Mouse (Mus musculus): ENCODE results near the gene Dcdc2a.

The Dcdc2a gene

DNA sequence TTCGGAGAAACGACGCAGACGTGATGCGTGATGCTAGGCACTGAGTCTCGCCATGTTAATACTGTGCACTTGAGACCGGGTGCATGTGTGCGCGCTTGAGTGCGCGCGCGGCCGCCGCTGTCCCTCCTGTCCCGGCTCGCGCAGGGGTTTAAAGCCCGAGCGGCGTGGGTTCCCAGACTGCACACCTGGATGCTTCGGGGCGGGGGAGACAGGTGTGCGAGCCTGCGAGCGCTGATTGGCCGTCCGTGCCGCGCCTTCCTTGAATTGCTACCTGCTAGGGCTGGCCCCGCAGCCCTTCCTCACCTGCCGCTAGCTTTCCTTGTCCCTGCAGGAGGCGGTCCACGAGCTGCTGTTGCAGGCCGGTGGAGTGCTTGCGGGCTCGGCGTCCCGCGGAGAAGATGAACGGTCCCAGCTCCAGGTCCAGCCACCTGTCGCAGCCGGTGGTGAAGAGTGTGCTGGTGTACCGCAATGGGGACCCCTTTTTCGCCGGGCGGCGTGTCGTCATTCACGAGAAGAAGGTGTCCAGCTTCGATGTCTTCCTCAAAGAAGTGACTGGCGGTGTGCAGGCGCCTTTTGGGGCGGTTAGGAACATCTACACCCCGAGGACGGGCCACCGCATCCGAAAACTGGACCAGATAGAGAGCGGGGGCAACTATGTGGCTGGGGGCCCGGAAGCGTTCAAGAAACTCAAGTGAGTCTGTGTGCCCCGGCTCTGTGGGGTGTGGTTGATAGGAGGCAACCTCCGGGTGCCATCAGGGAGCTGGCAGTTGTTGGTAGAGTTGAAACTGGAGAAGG is at the start of gene Dcdc2a:
Dcdc2a (plus strand) TSS at position 132 of the 795 bp plus-strand sequence.
- DNase-seq: peak; percentile 11

DNA sequence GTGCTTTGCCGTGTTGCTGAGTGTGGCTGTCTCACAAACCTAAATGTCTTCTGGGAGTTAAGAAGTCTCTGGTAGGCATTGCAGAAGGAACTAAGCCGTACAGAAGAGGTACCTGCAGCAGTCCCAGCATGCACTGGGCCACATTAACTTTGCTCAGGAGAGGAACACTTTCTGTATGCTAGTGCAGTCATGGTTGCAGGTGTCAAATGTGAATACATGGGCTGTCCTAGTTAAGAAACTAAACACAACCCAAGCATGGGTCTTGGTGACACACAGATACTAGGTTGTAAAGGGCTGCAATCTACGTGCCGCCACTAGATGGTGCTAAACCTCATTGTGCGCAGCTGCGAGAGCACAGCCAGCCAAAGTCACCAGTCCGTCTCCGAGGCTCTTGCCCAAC is 48.7 kb upstream of the Dcdc2a start:
- peak; percentile 62 for DNase-seq

DNA sequence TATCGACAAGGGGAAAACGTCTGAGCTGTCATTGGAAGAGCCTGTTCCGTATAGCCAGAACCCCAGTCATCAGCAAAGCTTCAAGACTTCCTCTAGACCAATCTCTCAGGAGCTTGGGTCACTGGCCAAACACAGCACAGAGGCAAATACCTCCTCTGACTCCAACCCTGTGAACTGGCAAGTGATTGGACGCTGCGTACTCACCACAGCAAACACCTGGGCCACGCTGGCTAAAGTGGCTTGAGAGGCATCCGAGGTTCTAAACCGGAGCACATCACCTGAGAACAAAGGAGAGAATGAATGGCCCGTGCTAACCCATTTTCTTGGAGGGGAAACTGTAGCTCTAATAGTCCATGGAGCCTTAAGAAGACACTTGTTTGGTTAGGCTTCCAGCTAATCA is 37.5 kb upstream of the Dcdc2a start:
- no peak for DNase-seq

DNA sequence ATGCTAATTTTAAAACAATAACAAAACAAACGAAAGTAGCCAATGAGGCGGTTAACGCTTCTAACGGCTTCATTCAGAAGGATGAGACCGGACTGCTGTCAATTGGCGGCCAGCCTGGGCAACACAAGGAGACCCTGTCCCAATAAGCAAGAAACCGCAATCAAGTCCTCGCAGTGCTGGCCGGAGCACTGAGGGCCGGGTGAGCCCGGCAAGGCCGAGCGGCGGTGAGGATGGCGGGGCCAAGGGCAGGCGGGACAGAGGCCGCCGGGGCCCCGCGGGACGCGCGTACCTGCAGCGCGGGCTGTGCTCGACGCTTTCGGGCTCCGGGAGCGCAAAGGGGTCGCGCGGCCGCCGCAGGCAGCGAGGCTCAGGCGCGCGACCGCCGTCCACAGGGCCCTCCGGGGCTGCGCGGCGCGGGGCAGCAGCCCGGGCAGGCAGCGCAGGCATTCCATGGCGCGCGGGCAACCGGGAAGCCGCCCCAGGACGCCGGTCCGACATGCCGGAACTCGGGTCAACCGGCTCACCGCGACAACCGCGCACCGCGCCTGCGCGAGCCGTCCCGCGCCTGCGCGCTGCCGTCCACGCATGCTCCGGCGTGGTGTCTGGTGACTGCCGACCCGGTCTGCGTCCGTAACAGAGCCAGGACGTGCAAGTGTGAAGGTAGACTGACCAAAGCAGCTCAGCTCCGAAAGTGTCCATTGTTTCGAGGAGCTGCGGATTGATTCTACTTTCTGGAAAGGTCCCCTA is 35.8 kb upstream of the Dcdc2a start, which contains the start of gene Mrs2:
Mrs2 (minus strand) TSS at position 587 of the 747 bp plus-strand sequence.
- peak; percentile 82 for DNase-seq

DNA sequence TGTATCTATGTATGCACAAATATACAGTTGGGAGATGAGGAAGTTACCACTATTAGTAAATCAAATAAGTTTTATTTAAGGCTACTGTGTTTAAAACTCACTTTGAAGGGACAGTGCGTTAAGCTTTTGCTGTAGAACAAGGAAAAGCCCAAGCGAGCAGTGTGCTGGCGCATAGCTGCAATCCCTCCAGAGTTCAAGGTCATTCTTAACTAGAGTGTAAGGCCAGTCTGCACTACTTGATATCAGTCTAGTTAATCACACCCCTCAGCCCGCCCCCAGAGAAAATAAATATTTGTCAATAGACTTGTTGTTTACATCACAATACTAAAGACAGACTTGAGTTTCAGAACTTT is 35.3 kb upstream of the Dcdc2a start:
- DNase-seq: no peak

DNA sequence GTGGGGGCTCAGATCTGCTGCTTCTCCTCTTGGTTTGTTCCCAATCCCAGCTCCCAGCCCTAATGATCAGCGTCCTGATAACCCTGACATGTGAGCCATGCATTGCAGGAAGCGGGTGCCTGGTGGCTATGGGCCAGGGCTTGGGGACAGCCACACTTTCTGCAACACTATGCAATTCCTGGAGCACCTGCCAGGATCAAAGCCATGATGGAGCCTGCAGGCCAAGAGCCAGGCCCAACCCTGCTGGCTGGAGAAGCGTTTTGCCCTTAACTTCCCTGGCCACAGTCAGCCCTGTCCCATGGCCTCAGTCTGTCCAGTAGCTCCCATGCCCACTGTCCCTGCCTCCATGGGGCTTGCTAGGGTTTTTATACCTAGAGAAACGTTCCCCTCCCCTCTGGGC is 33.4 kb upstream of the Dcdc2a start:
- DNase-seq: no peak

DNA sequence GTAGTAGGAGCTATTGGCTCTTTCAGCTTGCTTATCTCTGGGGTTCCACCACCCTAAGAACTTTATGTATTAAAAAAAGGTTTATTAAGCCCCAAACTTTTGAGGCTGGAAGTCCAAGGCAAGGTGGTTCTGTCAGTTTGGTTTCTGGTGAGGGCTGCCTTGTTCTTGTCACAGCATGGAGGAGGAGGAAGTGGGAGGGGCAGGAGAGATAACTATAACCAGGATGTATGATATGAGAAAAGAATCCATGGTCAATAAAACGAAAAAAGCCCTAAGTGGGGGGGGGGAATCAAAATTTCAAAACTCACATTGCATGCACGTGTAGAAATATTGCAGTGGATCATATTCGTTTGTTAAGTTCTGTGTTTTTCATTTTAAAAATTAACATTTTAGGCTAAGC is 32.7 kb upstream of the Dcdc2a start:
- no peak for DNase-seq

DNA sequence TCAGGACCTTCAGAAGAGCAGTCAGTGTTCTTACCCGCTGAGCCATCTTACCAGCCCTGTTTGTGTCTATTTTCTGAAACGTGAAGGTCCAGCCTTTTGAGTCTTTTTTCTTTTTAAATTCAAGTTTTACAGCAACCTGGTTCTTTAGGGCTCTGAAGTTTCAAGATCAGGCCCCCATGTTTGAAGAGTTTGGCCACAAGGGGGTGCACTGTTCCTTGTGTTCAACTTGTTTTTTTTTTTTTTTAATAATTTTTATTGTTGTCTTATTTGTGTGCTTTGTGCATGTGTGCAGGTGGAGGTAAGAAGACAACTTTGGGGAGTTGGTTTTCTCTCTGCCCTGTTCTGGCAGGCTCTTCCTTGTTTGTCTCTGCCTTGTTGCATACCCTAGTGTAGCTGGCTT is 31.1 kb upstream of the Dcdc2a start:
- peak; percentile 68 for DNase-seq

DNA sequence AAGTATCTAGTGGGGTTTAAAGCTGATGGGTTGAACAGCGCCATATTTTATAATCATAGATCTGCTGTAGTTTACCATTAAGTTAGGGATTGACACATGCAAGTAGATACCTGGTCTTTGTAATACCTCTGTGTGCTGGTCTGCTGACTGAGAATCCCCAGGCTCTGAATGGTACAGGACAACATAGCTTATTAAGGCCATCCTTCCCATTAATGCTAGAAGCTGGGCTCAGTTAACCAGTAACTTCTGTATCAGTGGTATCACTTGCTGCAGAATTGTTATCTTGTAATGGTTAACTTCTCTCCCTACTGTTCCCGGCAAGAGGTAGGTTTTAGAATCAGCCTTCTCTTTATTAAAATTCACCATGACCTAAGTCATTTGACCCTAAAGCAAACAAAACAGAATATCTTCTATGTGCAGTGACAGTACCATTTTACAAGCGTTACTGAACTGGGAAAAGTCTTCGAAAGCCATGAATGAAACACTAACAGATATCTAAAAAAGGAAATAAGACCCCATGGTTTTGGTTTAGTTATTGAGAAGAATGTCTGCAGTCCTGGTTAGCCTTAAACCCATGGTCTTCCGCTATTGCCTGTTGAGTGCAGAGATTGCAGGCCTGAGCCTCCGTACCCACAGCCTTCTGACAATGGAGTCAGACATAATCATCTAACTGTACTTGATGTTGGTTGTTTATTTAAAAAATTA is 29.2 kb upstream of the Dcdc2a start:
- DNase-seq: no peak

DNA sequence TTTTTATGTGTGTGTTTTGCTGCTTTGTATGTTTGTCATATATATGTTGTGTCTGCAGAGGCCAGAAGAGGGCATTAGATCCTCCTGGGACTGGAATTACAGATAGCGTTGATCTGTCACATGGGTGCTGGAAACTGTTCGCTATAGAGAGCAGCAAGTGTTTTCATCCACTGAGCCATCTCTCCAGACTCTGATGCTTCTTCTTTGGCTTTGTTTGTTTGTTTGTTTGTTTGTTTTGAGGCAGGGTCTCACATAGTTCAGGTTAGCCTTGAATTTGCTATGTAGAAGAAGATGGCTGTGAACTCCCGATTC is 28.7 kb upstream of the Dcdc2a start:
- DNase-seq: no peak

DNA sequence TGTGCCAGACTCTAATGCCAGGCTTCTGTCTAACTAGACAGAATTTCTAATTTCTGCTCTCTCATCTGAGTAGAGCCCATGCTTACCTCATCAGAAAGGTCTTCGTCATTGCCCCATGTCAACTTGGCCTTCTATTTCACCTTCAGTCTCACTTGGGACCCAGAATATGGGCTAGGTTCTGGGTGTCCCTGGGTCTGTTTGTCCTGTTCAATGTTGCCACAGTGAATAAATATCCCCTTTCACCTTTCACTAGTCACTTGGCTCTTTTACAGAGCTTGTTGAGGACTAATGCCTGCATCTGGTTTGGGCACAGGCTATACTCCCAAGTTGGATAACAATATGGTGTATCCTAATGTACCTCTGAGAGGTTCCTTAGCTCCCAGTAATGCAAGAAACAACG is 16.3 kb upstream of the Dcdc2a start:
- no peak for DNase-seq

DNA sequence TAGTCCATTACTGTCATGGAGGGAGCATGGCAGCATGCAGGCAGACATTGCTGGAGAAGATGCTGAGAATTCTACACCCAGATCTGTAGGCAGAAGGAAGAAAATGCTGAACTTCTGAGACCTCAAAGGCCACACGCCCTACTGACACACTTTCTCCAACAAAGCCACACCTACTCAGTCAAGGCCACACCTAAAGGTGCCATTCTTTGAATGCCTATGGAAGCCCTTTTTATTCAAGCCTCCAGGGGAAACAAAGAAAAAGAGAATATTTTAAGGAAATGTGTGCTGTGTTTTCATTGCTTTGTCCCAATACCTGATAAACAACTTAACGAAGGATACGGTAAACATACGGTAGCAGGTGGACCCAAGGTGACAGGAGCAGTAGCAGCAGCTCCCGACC is 3.1 kb upstream of the Dcdc2a start:
- DNase-seq: no peak

DNA sequence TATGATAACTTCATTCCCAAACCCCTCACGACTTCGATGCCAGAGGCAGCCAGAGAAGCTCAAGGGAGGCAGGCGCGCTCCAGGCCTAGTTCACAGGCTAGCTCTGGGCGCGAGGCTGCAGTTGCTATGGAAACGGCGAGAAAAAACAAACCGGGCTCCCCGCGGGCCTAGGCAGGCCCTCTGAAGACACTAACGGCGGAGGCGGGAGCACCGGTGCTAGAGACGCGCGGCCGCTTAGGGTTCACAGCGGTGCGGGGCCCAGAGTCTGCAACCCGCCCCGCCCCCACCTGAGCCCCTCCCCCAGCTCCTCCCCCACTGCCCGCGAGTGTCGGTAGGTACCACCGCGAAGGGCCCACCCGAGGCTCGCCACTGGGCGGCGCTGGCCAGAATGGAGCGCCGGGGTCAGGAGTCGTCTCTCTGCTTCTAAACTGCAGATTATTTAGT is 671 bp upstream of the Dcdc2a start:
- peak; percentile 70 for DNase-seq

DNA sequence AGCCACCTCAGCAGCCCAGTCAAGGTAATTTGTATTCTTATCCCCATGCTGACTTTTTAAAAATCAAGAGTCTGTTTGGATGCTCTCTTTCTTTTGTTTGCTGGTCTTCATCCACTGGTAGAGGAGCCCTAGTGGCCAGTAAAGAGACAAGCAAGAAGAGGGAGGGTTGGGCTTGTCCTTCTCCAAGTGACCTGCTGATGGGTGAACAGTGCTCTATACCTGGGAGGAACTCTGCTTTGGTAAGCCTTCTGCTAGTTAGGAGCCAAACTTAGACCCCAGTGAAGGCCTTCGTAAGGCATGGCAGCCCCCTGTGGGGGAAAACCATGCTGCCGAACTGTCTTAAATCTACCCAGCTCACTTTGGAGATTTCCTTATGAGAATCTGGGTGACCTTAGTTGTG is 10.9 kb downstream of the Dcdc2a start:
- DNase-seq: no peak

DNA sequence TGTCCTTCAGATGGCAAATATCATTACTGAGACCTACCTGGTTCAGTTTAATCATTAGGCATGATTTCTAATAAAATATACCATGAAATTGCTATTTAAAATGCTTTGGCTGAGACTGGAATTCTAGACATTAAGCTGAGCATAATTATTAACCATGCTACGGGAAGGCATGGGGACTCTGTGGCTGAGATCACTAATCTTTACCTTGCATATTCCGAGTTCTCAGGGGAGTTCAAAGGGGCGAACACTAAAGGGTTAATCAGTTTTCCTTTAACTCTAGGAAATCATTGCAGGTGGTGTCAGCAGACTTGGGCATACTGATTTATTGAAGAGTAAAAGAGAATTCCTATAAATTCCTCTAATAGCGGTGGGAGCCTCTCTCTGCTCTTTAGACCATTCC is 11.4 kb downstream of the Dcdc2a start:
- no peak for DNase-seq

DNA sequence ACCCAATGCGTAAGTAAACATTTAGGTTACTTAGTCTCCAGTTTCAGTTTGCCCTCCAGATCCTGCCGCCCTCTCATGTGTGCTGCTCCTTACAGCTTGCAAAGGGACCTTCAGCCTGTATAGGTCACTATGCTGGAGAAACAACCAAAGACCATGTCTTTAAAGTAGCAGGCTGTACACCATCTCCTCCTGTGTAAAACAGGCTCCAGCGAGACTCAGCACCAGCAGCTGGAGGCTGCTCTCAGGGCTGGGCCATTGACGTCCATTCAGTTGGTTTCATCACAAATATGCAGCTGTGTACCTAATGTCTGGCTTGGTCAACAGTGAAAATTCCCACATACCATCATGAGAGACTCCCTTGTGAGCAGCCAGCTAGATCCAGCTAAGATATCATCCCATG is 14.0 kb downstream of the Dcdc2a start:
- no peak for DNase-seq

DNA sequence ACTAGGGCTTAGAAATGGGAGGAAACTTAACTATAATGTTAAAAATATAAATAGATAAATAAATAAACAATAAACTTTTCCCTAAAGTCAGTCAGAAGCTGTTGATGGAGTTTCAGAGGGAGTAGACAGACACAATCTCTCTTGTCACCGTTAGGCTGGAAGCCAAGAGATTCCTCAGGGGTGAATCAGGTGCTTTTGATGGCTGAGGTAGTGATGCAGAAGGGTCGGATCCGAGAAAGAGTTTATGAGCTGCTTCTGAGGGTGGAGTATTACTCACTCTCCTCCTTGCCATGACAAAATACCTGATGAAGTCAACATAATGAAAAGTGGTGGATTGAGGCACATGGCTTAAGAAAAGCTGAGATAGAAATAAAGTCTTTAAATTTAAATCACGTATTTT is 15.0 kb downstream of the Dcdc2a start:
- no peak for DNase-seq

DNA sequence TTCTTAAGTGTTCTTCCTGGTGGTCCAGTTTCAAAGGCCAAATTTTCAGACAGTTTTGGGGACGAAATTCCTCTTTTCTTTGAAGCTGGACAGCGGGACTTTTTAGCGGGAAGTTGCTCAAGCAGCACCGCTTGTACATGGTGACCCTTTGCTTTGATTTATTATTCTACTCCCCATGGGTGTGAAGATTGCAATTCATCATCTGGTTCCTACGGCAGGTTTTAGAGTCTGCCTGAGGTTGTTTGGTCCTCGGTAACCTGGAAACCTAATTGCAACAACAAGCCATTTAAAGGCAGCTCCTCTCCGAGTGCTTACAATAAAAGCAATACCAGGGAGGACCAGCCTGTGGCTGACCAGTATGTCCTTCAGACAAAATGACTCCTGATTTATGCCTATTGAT is 21.5 kb downstream of the Dcdc2a start:
- DNase-seq: no peak

DNA sequence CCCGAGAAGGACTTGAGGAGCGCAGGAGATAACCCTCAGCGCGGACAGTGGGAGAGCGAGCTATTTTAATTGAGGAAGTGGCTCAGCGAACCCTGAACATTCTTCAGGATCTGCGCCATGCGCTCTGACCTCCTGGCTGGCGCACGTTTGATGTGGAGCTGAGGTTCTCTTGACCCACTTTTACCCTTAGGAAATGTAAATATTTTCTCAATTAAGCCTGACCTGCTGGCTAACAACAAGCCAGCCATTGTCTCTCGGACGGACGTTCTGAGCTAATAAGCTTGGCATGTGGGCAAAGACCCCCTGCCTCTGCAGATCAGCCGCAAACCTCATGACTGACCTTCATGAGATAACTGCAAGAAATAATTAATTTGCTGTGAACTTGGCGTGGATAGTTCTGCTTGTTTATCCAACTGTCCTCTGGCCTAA is 27.4 kb downstream of the Dcdc2a start:
- DNase-seq: no peak

DNA sequence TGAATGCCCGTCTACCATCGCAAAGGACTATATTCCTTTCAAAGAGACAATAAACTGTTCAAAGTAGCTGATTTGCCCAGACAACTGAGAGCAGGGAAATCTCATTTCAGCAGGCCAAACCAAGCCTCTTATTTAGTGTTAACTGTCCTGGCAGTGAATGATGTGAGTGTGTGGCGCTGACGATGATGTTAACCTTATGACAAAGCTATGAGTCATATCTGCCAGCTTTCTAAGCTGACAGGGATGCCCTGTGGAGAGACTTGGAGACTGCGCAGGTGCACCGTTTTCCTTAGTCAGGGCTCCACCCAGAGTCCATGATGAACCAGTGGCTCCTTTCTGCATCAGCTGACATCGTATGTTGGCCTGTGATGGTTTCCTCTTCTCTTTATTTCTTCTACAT is 29.3 kb downstream of the Dcdc2a start:
- no peak for DNase-seq

DNA sequence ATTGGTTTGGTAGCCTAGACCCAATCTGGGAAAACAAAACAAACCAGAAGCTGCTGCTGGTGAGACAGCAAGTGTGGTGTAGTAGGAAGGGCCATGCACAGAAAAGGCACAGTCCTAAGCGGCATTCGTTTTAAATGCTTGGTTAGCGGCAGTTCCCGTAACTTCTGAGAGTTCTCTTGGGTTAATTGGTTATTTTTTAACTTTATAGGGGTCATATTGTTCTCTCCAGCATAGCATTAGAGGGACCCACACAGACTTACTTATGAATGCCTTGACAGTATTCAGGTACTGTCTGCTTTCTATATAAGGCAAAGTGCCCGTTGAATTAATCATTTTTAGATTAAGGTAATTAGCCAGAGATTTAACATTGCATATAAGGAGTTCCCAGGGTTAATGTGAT is 35.5 kb downstream of the Dcdc2a start:
- DNase-seq: no peak

DNA sequence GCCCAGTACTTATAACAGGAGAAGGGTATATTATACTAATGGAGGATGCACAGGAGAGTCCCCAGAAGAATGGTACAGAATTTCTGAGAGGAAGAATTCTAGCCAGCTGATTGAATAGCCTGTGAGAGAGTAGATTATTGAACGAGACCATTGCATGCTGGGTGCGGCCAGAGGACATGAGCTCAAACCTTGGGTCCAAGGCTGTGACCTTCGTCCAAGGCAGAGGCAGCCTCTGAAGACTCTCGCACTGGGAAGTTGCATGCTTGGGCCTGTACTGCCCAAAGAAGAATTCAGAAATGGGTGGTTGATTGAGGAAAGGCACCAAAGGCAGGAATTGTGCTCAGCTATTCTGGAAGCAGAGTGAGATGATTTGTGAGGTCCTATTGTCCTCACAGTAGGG is 38.0 kb downstream of the Dcdc2a start:
- DNase-seq: no peak

DNA sequence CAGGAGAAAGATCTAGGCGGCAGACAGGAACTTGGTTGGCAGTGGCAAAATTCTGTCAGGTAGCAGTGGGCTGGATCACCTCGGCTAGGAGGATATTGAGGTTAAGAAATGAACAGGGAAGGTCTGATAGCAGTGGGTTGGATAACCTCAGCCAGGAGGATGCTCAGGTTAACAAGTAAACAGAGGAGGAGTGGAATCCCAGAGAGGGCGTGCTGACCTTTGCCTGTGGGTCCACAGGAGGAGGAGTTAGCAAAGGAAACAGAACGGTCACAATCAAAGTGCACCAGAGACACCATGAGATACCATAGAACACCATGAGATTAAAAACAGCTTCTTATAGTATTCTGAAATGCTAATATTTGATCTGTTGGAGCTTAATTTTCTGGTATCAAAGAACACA is 38.6 kb downstream of the Dcdc2a start:
- DNase-seq: no peak

DNA sequence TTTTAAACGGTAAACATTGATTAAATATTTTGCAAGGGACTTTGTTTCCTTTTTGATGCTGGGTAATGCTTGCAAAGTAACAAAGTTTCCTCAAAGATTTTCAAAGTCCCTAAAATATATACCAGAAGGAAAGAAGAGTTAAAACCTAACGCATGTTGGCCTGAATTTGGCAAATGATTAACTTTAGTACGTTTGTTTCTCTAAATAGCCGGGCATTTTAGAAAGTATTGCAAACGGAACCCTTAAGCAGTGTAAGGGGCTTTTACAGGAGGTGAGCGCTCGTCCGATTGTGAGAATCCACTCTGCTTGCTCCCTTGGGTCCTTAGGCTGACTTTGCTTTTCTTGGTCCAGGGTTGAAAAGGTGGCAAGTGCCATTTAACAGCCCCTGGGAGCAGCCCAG is 41.5 kb downstream of the Dcdc2a start:
- no peak for DNase-seq

All from right cerebral cortex, postnatal 14 days (tissue).